Mouse (Mus musculus): ENCODE results near the gene Col23a1.

Col23a1 gene

DNA sequence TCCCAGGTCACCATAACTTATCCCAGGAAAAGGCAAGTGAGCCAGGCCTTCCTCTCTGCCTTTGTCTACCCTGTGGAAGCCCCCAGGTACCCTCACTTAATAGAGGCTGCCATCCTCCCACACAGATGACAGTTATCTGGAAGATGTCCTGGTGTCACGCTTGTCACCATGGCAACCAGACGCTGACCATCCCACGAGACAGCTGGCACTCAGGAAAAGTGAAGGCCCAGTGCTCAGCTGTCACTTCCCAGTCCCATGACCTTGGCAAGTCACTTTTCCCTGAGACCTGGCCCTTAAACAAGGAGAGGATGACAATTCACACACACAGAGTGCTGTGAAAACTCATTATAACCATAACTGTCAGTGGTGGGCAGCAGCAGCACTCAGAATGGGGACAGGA, 262.4 kb downstream of the Col23a1 start:
- no peak for DNase-seq

DNA sequence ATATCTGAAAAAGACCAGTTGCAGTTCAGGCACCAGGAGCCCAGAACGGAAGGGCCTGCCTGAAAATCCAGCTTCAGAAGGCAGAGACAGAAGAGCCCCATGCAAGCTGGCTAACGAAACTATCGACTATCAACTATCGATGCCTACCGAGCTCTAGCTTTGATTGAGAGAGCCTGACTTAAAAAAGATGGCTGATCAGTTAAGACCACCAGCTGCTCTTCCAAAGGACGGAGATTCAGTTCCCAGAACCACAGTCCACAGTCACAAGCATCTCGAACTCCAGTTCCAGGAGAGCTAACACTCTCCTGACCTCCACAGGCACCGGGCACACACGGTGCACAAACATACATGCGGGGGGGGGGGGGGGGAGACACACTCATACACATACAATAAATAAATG, 264.9 kb downstream of the Col23a1 start:
- no peak for DNase-seq

DNA sequence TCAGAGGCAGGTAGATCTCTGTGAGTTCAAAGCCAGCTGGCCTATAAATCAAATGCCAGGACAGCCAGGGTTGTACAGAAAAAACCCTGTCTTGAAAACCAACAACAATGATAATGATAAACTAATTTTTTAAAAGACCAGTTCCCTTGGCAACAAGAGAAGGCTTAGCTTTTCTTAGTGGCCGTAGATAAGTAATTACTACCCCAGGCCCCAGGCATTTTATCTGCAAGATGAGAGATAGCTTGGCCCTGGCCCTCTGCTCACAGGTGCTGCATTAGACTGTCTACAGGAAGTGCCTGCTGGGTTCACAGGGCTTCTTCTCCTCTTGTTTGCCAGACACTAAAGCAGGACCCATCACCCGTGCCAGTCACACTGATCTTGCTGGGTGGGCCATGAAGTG, 265.3 kb downstream of the Col23a1 start:
- no peak for DNase-seq

DNA sequence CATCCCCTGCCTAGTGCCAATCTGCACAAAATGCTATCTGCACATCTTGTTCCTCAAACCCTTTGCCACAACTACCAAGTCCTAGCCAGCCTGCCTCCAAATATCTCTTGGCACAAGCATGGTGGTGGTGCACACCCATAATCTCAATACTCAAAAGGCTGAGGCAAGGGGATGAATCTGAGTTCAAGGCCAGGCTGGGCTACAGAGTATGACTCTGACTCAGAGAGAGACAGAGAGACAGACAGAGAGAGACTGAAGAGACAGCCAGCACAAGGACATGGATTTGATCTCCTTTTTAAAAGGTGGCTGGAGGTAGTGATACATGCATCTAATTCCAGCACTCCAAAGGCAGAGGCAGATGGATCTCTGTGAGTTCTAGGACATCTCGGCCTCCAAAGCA, 273.6 kb downstream of the Col23a1 start:
- DNase-seq = no peak

DNA sequence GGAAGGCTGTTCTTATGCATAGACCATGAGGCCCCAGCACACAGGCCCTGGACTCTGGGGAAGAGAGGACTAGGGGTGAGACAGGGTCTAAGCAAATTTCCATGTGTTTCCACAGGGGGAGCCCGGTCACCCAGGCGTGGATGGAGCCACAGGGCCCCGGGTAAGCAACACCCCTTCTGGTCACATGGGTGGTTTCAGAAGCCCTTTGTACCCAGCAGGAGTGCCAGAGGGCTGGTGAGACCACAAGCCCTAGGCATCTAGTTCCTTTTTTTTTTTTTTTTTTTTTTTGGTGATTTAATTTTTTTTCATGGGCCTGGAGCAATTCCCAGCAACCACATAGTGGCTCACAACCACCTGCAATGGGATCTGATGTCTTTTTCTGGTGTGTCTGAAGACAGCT, 275.3 kb downstream of the Col23a1 start:
- no peak for DNase-seq

DNA sequence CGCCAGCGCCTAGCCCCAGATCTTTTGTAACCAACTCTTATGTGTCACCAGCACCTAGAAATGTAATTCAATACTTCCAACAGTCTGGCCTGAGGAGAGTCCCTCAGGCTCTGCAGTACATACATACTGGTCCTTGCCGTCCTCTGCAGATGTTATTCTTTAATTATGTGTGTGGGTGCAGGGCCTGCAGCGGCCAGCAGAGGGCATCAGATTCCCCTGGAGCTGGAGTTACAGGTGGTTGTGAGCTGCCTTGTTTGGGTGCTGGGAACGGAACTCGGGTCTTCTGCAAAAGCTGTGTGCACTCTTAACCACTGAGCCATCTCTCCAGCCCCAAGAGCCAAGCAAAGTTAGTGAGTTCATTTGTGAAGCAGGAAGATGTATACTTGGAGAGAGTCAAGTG, 276.2 kb downstream of the Col23a1 start:
- DNase-seq = no peak

DNA sequence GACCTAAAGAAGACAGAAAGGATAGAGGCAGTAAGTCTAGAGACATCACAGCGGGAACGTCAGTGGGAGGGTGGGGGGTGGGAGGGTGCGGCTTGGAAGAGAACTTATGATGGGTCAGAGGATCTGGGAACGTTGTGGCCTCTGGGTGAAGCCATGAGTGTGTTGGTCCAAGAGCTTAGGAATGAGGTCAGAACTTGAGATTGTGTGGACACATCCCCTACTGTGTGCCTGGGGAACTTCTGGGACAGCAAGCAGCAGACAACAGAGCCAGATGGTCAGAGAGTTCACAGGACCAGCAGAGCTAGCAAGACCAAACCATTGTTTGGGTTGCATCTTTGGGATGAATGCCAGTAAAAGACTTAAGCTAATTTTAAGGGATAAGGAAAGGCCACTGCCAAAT, 279.1 kb downstream of the Col23a1 start:
- no peak for DNase-seq

DNA sequence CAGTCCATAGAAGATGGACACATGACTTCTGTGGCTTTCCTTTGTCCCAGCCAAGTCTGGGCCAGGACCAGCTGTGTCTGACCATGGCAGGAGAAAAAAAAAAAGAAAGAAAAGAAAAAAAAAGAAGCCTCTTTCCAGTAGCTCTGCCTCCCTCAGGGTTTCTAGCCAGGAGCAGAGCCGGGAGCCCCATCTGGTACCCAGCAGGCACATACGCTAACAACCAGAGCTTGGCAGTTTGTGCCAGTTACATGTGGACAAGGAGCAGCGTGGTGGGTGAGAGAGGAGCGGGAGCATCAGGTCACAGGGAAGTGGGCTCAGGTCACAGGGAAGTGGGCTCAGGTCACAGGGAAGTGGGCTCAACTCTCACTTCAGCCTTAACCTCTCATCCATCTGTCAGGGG, 286.7 kb downstream of the Col23a1 start:
- DNase-seq = no peak

DNA sequence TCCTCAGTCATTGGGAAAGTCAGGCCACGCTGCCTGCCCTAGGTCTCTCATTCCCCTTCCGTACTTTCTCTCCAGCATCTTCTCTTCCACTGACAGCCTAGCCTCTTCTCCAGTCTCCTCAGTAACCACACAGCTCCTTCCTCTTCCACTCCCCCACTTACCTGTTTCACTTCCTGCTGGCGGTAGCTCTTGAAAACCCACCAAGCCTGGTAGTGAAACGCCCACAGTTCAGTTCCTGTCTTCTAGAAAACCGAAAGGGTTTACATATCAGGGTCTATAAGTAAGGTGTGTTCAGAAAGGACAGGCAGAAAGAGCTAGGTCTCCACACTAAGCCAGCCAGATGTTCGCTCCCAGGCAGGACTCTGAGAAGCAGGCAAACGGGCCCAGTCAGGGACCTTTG, 287.9 kb downstream of the Col23a1 start:
- DNase-seq = no peak

DNA sequence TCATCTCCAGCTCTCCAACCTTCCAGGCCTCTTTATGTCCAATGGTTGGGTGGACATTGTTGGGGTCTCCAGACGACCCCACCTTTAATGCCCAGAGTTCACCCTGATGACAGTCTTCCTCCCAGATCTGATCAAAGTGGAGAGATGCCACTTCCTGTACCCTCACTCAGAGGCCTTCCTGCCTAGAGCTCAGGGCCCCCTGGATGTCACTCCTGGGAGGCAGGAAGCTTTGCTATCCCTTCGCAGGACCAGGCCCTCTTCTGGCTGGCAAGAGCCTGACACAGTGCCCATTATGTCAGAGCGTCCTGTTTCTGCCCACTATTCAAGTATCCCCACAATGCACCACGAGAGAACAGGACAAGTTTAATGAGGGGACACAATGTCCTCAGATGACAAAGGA, 289.3 kb downstream of the Col23a1 start:
- DNase-seq = no peak

DNA sequence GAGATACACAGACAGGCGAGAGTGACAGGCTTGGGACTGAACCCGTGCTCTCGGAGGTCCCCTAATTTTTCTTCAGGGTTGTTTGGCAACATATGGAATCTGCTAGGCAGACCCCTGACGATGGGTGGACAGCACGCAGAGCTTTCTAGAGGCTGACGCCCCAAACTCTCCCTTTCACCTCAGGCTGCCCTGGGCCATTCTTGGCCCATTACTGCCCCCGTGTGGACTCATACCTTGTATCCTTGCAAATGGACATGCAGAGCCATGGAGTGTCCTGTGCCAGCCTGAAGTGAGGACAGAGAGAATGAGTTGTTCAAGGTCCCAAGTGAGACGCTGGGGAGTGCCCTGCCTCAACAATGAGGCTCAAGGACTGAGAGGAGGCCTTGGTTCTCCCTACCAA, 293.0 kb downstream of the Col23a1 start:
- DNase-seq = peak; percentile 72 to 74

DNA sequence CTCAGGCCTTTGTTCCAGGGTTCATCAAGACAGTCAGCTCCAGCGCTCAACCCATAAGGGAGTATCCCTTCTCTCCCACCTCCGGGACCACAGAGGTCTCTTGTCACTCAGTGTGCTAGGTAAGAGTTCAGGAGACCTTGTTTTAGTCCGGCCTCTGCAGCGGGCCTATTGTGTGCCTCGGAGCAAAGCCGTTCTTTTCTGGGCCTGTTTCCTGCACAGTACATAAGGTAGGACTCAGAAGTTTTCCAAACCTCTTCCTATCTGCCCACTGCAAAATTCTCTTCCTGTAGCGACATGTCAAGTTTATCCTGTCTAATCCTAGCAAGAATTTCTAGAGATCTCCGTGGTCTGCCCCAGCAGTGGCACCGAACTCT, 294.3 kb downstream of the Col23a1 start:
- DNase-seq = no peak

DNA sequence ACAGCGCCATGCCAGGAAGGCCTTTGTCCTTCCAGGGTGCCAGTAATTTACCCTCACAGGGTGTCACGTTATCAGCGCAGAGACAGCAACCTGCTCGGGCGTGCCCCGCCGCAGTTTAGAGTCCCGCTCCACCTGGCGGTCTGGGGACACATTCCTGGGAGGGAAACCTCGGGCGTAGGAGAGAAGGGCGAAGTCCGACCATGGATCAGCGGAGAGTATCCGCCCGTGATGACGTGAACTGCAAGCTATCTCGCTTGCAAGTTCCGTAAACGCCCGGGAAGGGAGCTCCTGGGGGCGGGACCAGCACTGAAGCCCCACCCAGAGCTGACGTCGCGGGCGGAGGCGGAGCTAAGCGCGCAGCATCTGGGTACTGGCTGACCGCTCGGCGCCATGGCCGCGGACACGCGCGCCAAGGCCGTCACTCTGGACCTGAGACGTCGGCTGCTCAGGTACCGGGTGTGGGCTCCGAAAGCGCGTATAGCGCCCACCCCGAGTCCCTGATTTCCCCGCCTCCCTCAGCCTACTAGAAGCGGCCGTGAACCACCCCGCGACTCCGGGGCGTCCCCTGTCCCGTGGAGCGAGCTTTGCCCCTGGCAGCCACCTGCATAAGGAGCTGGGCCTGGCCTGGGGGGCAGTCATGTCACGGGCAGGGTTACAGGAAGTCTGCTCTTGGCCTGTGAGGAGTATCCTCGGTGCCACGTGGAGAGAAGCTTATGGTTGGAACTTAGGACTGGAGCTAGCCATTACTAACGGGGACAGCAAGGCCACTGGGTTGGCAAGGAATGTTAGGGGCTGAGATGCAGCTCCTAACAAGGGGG, 294.9 kb downstream of the Col23a1 start, which contains the start of gene Phykpl:
Gene Phykpl (plus strand): TSS at position 327 of the 818 bp plus-strand sequence.
- peak; percentile 94 to 95 for DNase-seq

DNA sequence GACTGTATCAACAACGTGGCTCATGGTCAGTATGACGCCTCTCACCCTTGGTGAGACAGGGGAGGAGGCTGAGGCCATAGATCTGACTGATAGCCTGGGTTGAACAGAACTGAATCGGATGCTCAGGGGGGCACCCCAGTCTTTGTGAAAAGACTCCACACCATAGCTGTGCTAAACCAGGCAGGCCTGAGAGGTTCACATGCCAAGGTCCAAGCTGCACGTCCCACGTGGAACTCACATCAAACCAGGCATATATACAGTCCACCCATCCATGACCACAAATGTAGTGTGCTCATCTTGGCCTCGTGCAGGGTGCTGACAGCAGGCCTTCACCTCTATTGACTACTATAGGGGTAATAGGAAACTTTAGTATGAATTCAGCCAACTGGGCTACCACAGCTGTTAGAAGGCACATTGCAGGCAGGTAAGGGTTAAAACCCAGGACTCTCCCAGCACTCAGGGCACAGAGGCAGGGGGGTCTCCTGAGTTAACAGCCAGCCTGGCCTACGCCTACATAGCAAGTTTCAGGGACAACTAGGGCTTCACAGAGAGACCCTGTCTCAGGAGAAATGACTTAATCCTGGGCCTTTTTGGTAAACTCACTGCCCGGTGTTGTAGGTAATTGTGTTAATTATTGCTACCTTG, 296.0 kb downstream of the Col23a1 start:
- no peak for DNase-seq

DNA sequence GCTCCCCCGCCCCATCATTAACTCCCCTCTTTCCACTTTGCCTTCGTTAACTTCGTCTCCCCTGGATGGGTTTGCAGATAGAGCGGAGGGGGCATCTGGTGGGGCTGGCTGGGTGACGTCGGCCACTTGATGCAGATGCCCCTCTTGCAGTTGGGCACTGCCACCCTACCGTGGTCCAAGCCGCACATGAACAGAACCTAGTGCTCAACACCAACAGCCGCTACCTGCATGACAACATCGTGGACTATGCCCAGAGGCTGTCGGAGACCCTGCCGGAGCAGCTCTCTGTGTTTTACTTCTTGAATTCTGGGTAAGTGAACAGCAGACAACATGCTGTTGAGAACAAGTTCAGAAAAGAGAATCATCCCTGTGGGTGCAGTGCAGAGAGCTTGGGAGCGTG, 296.7 kb downstream of the Col23a1 start:
- no peak for DNase-seq

DNA sequence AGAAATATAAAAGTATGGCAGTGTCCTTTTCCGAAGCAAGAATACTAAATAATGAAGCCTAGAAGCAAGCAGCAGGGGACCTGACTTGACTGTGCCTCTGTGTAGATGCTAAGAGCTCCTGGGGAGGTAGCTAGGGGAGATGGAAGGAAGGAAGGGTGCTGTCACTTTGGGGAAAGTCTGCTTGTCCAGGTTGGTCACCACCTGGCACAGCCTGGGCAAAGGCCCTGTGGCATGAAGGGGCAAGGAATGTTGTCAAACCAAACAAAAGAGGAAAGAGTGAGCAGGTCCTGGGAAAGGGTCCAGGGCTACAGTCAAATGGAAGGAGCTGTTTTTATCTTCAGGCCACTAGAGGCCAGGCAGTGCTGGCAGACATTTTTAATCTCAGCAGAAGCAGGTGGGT, 297.3 kb downstream of the Col23a1 start:
- DNase-seq = no peak

DNA sequence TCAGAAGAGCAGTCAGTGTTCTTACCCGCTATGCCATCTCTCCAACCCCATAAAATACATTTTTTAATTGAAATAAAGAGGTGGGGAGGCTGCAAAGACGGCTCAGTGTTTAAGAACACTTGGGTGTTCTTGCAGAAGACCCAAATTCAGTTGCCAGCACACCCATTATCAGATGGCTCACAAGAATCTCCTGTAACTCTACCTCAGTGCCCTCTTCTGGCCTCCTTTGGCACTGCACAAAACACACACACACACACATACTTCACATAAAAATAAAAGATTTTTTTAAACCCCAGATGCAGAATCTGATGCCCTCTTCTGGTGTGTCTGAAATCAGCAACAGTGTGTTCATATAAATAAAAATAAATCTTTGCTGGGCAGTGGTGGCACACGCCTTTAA, 299.1 kb downstream of the Col23a1 start:
- DNase-seq = no peak

DNA sequence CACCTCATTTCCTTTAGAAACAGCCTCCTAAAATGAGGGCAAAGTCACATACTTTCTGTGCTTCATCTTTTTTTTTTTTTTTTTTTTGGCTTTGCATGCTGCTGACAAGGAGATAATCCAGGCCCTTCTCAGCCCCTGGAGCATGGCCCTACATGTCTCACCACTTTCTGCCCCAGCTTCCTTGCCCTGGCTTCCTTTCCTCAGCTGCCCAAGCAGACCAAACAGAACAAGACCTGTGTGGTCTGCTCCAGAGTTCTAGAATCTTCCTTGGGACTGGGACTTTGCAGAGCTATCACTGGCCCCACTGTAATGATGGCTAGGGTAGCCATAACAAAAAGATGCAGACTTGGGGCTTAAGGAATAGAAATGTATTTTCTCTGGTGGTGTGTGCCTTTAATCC, 300.3 kb downstream of the Col23a1 start:
- DNase-seq = no peak

DNA sequence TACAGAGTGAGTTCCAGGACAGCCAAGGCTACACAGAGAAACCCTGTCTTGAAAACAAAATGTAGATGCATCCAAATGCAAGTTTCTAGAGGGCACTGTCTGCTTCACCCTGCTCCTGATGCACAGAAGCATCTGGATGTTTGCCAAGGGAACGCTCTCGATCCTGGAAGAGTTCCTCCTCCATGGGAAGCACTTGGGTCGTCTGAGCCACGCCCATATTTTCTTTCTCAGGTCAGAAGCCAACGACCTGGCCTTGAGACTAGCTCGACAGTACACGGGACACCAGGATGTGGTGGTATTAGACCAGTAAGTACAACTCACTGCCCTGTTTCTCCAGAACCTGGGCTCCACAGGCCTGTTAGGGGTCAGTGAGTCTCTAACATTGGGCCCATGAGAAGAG, 301.4 kb downstream of the Col23a1 start:
- DNase-seq = no peak

DNA sequence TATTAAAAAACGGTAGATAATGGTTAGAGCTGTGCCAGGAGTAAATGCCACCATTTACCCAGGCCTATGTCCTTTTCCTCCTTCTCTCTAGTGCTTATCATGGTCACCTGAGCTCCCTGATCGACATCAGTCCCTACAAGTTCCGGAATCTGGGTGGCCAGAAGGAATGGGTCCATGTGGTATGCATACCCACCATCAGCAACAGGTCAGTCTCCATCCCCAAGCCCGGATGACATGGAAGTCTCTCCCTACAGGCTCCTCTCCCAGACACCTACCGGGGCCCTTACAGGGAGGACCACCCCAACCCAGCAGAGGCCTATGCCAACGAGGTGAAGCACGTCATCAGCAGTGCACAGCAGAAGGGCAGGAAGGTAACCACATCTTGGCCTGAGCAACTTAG, 302.2 kb downstream of the Col23a1 start:
- DNase-seq = no peak

DNA sequence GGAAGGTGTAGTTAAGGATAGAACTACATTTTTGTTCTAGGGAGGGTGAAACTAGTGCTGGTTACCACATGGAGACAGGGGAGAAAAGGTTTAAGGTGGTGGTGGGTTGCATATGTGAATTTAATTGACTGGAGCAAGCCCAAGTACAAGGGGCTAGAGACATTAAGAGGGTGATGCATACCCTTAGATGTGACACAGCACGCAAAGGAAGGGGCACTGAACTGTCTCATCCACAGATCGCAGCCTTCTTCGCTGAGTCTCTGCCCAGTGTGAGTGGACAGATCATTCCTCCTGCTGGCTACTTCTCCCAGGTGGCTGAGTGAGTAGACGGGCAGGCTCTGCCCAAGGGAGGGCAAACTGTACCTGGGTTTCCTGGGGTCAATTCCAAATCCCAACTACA, 303.6 kb downstream of the Col23a1 start:
- no peak for DNase-seq

DNA sequence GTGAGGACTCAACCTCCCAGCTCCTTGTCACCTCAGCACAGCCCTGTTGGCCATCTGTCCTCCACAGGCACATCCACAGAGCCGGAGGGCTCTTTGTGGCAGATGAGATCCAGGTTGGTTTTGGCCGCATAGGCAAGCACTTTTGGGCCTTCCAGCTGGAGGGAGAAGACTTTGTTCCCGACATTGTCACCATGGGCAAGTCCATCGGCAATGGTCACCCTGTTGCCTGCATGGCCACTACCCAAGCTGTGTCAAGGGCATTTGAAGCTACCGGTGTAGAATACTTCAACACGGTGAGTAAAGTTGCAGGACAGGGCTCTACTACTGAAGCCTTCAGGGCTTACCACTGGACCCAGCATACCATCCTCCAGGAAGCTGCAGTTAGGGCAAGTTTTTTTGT, 304.1 kb downstream of the Col23a1 start:
- DNase-seq = no peak

DNA sequence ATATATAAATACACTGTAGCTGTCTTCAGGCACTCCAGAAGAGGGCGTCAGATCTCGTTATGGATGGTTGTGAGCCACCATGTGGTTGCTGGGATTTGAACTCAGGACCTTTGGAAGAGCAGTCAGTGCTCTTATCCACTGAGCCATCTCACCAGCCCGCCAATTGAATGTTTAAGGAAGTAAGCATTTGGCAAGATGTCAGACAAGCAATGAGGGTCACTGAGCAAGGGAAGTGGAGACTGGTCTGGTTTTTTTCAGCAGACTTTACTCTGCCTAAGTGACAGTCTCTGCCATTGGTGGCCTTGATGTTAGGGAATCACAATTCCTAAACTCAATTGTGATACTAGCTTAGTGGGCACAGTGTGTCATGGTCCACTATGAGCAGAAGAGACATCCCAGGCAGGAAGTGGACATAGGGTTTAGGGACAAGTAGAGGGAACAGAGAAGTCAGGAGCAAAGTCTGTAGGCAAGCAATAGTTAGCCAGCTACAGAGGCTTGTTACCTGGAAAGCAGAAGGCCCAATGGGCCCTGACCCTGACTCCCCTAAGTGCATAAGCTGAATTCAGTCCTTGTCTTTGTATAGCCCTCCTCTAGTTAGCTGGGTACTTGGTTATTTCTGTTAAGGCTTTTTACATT, 305.1 kb downstream of the Col23a1 start:
- no peak for DNase-seq

DNA sequence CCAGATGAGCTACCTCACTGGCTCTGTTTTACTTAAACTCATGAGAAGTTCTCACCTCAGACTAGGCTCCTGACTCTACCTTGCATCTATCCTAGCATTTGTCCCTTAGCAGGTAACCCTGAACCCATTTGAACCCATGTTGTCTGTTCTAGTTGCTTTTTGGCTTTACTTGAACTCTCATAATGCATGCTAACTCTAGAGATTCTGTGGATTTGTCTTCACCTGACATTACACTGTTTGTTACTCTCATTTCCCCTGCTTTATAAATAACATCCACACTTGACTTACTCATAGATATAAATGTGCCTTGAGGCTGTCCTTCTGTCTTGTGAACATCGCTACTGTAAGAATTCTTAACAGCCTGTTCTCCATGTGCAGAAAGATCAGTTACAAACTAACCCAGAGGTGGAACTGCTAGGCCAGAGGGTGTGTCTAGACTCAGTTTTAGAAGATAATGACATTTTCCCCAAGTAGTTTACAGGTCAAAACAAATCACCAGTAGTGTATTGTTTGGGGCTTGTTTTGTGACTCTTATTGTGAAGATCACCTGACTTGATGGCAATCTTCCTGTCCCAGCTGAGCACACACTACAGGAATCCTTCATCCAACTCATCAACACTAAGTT, 305.9 kb downstream of the Col23a1 start:
- no peak for DNase-seq

Data from cerebellum, postnatal 36 days (tissue).